Mouse (Mus musculus) cerebellum, adult 11-12 months (tissue): ENCODE measurements around the gene Dctd.
"Not testable (repeated sequence)": the region's sequence is repeated elsewhere in the genome, so short reads cannot be mapped to it uniquely, and the experiment has no call there.

Experiments
- DNase-seq: peaks from one replicate; pipeline ENCODE4 v3.0.0; 2022

The Dctd gene

DNA sequence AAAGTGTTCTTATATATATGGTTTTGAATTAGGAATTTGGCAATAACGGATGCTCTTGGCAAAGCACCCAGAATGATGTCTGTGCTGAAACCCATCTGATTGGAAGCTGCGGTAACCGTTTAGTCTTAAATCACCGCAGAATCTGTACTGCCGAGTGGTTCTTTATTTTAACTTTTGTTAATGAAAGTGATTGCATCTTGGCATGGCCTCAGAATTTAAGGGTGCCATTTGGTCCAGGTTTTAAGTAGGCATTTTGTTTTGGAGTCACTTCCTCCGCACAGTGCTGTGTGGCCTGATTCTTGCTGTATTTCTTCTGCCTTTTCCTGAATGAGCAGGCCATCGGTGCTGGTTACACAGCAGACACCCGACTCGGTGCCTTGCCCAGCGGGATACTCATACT, 47.6 kb downstream of the Dctd start:
- DNase-seq = no peak

DNA sequence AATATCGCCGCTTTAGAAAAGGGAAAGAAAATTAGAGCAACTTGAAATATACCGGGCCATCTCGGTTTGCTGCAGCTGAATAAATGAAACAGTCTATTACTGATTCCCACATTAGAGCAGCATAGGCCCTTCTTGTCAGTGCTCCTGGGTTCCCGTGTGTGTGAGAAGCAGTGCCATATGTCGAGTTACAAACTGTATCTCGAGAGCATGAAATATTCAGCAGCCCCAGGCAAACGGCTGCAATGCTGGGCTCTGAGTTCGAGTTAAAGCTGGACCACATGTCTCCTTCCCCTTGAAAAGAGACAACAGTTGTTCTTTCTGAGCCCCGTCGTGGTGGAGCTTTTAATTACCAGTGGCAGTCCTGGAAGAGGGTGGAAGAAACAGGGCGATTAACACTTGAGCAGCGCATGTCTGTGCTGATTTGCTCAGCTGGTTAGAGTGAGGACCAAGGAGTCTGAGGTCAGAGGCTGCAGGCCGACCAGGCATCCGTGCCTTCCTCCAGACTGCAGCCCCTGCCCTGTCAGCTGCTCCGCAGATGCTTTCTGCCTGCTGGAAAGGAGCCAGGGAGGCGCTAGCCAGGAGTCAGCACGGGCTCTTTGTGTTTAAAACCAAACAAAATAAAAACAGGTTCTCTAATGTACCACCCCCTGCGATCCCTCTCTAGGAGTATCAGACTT, 53.3 kb downstream of the Dctd start:
- no peak for DNase-seq

DNA sequence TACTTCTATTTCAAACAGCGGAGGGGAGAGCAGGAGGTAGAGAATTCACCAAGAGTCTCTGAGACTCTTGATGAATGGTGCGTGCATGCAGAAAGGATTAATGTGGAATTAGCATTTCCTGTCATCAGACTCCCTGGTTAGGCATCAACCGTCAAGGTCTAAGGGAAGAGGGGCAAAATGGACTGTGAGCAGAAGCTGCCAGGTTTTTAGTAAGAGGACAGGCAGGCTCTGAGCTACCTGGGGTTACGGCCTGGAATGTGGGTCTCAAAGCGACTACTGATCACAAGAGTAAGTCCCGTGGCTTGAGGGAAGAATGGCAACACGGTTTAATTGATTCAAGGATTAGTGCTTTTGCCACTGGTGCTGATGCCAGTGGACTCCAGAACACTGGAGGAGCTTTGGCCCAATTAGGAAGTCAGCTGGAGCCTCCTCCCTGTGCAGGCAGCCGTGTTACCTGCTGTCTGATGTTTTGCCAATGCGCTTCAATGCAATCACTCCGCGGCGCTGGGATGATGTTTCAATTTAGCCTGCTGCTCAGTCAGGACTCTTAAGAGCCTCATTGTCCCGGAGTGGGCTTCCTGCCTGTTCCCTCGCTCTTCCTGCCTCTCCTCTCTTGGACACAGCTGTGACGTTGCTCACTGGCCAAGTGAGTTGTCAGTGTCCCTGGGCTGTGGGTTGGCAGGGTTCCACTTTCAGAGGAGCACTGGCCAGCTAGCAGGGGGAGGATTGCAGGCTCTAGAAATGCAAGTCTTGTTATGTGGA, 54.6 kb downstream of the Dctd start:
- peak; percentile 44 for DNase-seq

DNA sequence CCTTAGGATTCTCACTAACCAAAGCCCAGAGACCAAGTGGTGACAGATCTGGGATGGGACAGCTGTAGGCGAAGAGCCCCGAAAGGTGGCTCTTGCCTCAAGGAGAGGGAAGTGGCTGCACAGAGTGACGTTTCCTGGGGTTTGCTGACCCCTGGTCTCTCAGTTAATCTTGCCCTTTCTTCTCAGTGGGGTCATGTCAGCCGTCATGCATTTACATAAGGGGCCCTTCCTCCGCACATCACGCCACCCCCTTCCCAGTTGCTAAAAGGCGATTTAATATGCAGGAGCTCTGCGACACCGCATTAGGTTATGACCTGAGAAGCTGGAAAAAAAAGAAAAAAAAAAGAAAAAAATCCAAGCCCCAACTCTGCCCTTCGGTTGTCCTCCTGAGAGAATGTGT, 58.8 kb downstream of the Dctd start:
- DNase-seq = no peak

DNA sequence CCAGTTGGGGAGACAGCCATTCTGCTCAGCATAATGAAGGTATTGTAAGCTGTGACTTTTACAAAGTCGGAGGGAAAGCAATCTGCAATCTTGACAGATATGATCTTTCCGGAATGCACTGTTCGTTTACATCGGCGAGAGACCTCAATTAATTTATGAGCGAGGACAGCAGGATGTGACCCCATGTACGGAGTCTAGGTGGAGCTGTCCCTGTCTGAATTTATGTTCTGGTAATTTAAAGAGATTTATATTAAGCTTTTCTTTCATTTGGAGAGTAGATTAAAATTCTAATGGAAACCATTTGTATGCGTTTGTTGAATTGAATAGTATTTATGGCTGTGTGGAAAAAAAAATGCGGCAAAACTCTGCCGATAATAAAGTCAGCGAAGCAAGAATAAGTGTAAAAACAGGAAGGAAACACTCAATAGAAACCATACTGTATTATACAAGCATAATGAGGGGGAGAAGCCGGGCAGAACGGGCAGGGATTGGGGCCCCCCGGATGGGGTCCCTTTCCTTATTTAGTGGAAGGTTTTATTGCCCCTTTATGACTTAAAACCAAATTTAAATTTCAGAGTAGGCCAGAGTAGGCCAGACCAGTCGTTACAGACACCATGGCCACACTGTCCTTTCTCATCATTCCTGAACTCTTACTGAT, 59.8 kb downstream of the Dctd start:
- no peak for DNase-seq

DNA sequence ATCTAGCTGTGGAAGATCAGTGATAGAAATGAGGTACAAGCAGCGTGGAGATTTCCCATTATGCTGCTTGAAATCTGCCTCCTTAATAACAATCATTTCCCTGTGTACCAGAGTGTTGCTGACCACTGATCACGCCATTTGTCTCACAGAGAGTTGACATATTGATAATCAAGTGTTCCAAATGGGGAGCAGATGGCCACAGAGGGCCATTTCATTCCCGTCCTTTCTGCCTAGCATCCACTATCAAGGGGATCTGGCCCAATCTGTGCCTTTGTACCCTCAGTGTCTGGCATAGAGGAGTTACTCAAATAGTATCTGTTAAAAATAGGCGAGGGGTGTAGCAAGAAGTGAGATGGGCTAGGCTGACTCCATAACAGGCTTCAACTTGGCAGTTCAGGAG, 78.5 kb downstream of the Dctd start:
- no peak for DNase-seq

DNA sequence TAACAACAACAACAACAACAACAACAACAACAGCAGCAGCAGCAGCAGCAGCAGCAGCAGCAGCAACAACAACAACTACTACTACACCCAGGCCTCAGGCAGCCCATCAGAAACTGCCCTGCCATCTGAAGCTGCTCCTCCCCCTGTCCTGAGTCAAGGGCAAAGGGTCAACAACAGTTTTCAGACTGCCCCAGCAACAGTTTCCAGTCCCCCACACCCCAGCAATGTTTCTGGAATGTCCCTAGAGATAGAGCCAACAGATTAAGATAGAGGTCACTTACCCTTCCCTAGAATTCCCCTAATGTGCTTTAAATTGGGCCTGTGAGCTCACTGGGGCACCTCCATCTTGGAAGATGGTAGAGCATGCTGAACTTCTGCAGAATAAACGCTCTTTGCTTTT, 79.0 kb downstream of the Dctd start:
- DNase-seq = no peak

DNA sequence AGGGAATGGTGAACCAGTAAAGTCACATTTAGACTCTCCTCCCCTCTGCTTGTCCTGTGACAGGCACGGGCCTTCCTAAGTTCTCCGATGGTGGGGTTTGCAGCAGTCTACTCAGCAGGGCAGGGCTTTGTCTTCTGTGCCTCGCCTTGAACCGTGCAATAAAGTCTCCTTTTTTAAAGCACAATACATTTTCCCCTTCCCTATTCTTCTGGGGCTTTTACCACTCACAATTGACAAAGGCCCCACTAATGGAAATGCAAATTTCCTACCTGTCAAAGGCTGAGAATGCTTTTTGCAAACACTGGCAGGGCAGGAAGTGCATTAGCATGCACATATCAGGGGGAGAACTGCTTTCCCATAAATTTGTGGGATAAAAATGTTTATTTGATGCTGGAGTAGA, 80.1 kb downstream of the Dctd start:
- no peak for DNase-seq

DNA sequence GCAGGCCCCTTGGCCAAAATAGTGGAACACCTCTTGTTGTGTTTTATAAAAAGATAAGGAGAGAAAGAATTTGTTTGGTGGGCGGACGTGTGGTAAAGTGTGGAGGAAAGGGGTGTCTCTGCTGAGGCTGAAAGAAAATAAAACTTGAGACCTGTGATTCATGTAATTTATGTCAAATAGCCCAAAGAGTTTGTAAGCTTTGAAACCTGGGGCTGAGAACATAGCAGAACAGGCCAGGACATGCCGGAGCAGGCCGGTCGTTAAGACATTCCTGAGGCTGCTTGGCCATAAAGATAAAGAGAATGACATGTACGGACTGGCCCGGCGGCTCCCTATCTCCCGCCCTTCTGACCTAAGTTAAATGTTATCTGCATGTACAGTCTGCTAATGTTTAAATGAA, 81.3 kb downstream of the Dctd start:
- DNase-seq = not testable (repeated sequence)

DNA sequence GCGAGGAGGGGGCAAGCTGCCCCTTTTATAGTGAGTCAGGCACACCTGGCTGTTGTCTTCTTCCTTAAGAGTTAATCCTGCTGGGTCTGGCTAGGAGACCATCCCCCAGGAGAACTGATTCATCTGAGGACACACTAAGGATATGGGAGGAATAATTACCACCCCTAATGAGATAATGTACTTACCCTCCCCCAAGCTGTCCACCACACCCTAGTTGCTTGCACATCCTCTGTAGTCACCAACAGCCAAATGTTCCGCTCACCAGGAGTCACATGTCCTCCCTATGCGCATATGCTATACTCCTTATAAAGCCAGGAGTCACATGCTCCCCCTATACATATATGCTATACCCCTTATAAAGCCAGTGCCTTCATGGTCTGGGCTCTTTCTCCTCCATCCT, 82.1 kb downstream of the Dctd start:
- no peak for DNase-seq

DNA sequence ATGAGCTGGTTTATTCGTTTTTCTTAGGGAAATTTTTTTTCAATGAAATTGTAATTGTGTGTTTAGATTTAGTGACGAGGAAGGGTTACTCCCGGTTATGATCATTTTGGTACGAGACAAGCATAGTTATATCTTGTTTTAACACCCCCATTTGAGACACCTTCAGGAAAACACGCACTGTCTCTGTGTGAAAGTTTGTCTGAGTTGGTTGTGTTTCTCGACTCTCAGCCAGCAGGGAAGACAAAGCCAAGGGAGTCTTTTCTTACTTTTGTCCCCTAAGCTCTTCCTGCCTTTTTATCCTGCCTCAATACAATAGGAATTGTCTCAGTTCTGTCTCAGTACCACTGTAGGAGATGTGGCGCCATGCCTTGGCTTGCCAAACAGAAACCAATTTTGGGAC, 84.9 kb downstream of the Dctd start:
- DNase-seq = no peak

DNA sequence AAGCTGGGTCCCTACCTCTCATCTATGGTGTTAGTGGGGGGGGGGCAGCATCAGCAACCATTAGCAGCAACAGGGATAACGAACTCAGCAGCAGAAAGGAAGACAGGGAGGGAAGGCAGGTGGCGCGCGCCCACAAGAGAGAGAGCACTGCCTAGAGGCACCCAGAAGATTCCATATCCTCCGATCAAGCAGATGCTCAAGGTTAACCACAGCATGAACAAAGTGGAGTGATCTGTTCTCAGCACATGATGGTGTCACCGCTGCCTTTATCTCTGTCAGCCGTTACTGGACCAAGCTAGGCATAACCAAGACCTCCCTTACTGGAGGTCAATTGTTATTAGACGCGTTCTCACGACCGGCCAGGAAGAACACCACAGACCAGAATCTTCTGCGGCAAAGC, 89.7 kb downstream of the Dctd start:
- DNase-seq = no peak

DNA sequence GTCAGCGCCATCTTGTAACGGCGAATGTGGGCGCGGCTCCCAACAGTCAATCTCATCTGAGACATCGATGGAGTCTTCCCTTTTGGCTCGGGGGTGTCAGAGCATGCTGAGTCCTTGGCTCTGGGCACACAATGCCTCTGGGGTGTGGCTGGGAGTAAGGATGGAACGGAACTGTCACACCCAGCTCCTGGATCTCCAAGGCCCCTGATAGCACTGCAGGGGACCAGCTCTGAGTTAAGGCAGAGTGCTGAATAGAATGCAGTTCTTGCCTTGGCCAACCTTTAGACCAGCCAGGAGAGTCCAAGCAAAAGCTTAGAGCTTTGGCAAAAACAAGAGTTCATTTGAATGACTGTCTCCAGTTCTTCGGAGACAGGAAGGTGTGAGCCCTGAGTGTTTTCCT, 97.1 kb downstream of the Dctd start:
- DNase-seq = no peak

DNA sequence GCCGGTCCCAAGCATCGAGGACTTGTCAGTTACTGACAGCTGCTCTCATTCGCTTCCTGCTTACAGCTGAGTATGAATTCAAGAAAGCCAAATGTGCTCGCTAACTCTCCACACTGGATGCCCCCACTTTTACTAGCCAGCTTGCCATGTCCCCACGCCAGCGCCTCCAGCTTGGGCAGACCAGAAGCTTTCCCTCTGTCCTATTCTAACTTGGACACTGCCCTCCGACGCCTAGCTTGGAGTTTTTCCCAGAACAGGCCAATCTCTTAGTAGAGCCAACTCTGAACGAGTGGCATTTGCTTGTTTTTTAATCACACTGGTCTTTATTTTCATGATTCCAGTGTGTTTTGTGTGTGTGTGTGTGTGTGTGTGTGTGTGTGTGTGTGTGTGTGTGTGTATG, 100.3 kb downstream of the Dctd start:
- no peak for DNase-seq

DNA sequence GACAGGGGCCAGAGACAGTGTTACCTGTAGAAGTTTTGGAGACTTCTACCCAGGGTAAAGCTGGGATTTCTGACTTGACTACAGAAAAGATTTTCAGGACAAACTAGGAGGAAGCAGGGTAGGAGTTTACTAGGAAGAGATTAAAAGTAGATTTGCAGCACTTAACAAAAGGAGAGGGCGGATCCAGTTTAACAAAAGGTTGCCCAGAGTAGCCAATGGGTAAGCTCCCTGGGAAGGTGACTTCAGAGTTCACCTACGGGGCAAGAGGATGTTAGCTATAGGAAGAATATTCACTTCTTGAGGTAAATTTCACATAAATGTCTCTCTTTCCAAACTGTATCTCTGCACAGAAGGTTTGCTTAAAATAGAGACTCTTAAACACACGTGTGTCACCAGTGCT, 103.7 kb downstream of the Dctd start:
- DNase-seq = no peak
